Mouse (Mus musculus) adrenal gland, postnatal 4 days (tissue): ENCODE measurements around the gene Galnt13. TPM values are rescaled to one million over a fixed set of nuclear protein-coding genes. Genes with fewer than 3 reads are reported as not detected.
A peak's percentile ranks its signal among the peaks of the same experiment; 100 is the strongest.
"Not testable (repeated sequence)": the region's sequence is repeated elsewhere in the genome, so short reads cannot be mapped to it uniquely, and the experiment has no call there.

Source experiments
- DNase-seq, 2 experiments: peaks; one replicate each; pipeline ENCODE4 v3.0.0; 2021 to 2022; ENCODE audit warnings: low spot score in 2 of 2, mixed read lengths in 2 of 2
- long read RNA-seq, 2 experiments: library from polyadenylated mRNA; stranded (forward); transcript quantifications; one replicate each; pipeline ENCODE4 v2.0.0; 2021
- total RNA-seq, 2 experiments: library from RNA; stranded (reverse); gene quantifications; 2 replicates each; pipeline ENCODE4 v1.2.3; 2021

Gene Galnt13
- 1 to 10 TPM in 1 of 2 experiments, under 1 TPM in 1; 0.93 to 1.1 TPM for total RNA-seq
- long read RNA-seq, experiment 1: 0 reads
- long read RNA-seq, experiment 2: 0 reads

DNA sequence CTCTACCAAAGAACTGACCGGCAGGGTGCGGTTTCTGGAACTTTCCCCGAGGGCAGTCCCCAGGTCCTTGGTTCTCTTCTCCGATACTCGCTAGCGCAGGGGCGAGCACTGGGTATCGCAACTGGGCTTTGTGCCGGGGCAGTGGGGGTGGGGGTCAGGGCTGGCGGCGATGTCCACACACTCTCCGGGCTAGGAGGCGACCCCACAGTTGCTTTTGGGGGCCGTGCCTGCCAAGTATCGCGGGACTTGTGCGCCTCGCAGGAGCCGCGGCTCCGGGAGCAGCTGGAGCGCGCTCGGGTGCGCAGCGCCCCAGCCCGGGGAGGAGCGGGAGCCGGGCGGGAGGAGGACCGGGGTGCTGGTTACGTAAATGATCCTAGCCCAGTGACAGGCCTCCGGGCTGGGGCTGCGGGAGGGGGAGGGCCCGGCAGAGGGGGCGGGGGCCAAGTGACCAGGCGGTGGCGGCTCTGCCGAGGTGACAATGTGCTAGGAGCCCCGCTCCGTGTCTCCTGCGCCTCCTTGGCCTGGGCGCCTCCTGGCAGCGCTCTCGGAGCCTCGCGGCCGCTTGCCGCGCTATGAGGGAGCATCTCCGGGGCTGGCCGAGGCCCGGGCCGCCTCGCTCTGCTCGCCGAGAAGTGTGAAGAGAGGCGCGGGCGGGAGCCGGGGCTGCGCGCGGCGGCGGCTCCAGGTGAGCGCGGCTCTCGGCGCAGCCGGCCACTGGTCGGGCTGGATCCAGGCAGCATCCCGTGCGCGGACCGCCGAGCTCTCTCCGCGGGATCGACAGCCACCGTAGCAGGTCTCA, at the start of gene Galnt13:
Galnt13 (plus strand) TSS at position 381 of the 799 bp plus-strand sequence.
- DNase-seq: peak in 1 of 2 experiments; percentile 4

DNA sequence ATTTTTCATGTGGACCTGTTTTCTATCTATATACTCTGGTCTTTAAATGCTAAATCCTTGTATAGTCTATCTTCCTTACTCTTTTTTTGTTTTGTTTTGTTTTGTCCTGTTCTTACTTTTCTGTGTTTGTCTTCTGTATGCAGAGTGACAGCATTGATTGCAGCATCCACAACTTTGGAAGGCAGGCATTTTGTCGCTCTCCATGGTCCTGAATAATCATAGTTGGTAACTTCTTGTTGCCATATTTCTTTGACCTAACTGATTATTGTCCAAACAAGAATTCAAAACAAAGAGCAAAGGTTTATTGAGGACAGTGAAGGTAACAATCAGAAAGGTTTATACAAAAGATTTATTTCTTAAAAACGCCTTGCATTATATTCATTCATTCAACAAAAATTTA, 5.1 kb upstream of the Galnt13 start:
- no peak for DNase-seq

DNA sequence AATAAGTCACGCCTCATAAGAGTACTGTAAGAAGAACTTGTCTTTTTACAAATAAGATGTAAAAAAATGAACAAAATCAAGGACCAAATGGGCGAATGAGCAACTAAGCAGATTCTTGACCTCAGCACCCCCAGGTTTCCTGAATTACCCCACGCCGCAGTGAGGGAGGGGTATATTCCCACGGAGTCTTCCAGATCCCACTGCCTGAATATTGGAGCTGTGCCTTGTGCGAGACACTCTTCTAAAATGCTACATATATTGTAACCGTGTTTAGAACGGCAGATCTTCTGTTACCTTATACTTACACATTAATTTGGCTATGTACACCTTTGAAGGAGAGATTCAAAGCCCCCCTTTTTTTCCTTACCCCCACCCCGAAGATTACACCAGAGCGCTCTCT, 737 bp upstream of the Galnt13 start:
- DNase-seq: no peak

DNA sequence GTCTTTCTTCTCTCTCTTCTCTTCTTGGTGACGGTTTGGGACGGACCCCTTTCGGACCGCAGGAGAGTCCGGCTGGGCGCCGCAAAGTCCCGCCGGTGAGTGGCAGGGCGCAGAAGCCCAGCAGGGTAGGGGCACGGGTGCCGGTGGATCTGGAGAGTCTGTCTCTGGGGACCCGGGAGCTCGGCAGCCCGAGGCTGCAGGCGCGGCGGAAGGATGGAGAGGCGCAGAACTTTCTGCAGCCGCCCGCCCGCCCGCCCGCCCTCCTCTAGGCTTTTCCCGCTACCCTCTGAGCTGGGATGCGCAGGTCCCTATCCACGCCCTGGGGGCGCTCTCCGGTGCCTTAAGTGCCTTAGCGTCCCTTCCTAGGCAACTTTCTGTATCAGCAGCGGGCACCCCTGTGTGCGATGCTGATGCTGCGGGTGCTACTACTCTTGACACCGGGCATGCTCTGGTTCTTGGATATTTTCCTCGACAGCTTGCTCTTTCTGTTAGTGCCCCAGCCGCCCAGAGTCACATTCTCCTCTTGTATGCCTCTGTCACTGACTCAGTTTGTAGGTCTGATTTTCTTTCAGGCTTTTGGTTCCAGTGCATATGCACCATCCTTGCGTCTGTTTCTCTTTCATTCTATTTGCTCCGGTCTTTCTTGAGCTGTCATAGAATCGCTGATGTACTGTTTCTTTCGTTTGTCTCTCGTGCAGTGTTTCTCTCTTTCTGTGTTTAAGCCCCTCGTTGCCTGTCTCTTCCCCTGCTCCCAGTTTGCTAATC, 801 bp downstream of the Galnt13 start:
- no peak for DNase-seq

DNA sequence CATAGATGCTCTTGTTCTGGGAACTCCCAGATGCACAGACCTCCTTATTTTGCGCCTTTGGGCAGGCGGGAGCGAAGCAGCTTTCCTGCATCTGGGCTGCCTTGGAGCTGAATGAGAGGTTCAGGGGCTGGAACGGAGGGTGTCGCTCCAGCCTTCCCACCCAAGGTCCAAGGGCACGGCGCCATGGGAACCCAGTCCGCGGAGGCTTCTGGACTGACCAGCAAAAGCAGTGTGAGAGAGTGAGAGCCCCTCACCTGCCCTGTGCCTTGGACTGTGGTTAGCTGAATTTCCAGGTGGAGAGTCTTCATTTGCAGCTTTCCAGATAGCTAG, 1.3 kb downstream of the Galnt13 start:
- no peak for DNase-seq

DNA sequence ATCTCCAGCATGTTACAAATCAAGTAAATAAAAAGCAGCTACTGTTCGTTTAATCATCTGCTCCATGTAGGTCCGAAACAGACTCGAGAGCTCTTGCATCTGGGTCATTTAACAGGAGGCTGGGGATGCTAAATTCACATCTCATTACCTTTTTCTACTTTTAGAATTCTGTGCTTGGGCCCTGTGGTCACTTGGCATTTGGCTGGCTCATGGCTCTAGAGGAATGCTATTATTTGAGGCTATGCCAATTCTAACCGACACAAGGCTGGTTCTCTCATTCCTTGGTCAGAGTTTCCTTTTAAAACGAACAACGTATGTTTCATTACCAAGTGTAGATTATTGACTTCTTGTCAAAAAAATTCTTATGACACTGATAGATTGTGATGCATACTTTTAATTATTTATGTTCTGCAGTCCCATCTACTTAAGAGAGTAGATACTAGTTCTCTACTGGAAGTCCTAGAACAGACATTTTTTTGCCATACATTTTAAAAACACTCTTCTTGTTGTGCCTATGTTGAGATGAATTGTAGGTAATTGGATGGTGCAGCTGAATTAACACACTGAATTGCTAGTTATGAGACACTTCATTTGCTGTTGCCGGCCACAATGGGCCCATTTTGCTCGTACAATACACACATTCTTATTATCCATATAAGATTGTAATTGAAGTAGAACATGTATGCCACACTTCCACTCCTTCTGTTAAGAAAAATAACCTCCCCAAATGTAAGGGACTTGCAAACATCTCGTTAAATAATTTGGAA, 6.8 kb downstream of the Galnt13 start:
- DNase-seq: no peak

DNA sequence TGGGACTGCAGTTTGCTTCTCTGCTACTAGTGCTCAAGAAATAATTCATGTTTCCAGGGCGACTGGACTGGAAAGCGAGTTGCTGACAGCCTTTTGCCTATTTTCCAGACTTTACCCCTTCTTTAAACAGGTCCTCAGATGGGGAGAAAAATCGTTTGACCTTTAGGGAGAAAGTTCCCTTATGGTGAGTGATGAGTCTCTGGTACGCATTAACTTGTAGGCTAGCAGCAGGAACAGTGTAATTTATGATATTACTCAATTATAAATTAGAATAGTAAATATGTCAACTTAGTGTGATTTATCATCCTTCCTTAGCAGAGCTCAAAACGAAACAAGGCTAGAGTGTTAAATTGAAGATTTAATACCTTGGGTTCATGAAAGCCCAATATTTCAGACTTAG, 47.3 kb downstream of the Galnt13 start:
- DNase-seq: no peak

DNA sequence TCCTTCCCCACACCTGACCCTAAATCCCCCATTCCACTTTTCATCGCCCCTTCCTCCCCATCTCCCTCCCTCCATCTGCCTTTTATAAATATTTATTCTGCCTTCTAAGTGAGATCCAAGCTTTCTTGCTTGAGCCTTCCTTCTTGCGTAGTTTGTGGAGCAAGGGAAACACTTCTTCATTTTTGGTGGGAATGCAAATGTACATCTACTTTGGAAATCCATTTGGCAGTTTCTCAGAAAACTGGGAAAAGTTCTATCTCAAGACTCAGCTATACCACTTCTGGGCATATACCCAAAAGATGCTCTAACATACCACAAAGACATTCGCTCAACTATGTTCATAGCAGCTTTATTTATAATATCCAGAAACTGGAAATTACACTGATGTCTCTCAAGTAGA, 86.9 kb downstream of the Galnt13 start:
- DNase-seq: no peak

DNA sequence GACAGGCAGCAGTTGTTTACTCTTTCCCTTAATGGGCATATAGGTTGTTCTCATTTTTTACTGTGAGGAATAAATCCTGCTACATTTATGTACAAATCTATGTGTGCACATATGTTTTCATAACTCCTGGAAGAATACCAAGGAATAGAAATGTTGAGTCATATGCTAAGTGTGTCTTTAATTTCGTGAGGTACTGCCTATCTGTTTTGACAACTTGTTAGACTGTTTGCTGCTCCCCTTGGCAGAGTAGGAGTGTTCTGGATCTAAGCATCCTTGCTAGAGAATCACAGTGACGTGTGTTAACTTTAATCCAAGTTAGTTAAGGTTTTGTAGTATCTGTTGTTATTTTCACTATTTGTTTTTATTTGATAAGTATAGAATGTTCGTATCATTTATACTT, 91.0 kb downstream of the Galnt13 start:
- DNase-seq: no peak

DNA sequence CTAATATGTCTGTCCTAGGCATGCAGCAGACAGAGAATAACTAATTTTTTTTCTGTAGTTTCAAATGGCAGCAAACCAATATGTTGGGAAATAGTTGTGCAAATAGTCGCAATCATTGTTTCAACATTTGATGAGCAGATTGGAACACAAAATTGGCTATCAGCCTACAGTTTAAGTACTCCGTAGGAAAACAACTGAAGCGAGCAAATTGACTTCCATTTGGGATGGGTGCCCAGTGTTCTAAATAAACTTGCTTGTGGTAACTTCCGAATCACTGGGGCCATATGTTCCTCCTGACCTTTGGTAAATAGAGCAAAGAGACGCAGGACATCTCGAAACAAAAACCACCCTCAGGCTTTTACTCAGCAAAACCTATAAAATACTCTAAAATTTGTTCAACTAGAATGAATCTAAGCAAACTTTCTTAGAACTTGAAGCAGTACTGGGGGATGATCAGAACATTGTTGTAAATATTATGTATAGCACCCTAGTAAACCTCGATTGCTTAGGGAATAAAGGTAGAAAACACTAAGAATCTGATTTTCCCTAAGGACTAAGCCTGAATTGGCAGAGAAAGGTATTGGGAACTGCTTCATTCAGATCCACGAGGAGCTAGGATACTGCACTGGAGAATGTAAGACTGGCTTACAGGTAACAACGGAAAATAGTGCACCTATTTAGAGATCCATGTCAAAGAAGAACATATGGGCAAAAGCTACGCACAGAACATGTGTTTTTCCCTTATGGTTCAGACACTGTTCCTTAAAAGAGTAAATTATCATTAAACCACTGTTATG, 122.4 kb downstream of the Galnt13 start:
- DNase-seq: no peak

DNA sequence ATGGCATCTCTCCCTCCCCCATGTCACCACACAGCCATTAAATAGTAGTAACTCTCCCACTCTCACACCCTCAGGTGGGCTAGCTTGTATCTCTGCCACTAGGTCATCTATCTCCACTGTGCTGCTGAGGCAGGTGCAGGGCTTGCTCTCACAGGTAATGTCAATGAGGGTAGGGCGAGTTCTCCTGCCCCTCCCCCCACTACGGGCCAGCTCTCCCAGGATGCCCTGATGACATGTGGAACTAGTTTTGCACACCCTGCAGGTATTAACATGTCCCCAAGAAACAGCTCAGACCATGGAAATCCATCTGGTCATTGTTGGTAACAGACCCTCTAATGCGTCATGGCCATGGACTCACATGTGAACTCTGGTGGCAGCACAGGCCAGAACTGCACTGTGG, 129.0 kb downstream of the Galnt13 start:
- no peak for DNase-seq

DNA sequence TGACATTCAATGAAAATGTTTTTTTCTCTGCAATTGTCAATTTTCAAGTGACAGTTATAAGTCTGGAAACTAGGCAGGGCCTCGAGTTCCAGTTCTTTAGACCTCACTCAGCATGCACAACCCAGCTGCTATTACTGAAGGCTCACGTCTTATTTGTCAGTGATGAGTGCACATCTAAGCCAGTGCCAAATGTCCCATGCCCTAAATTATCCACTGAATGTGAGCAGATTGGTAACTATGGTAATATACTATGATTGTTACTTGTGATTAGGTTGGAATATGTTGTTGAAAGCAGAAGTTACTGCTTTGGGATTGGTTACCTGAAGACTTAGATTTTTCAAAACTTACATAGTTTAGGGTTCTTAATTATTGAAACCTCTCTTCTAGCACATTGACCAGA, 131.1 kb downstream of the Galnt13 start:
- DNase-seq: no peak

DNA sequence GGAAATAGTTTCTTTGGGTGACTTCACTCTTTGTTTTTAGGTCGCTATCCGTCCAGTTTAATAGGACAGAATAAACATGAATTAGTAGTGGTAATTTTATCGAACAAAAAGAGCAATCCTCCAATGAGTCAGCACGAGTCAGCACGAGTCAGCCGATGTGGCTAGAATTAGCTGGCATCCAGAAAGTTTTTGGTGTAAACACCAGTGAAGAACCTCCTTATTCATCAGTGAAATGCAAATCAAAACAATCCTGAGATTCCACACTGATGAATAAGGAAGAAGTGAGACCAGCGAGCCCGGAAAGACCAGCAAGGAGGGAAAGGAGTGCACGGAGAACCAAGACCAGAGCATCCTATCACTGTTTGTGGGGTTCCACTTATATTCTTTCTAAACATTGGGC, 131.5 kb downstream of the Galnt13 start:
- no peak for DNase-seq

DNA sequence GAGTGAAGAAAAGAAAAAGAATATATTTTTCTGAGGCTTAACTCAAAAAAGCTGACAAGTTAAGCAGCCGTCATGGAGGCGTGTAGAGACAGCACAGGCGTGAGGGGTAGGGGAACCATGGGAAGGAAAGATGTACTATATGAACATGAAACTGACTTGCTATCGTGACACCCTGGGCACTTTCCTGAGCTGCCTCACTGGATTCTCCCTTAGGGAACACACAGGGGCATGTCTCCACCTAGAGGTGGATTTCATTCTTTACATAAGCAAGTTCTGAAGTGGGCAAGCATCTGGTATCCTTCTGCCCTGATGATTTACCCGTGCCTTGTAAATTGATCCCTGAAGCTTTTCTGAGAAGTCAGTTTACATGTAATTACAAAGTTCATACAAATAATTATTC, 277.7 kb downstream of the Galnt13 start:
- not testable (repeated sequence) for DNase-seq

DNA sequence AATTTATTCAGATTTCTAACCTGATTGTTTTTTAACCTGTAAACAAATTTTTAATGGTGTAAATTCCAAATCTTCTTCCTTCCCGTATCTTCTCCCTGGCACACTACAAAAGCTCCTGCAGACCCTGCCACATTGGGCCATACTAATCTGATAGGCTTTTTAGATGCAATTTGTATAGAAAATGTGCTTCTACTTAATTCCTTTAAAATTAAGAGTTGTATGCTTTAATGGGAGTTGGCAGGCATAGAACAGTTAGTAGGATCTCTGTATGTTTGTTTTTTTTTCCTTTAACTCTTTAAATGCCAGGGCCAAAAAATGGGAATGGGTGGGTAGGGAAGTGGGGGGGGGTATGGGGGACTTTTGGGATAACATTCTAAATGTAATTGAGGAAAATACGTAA, 315.1 kb downstream of the Galnt13 start:
- DNase-seq: no peak

DNA sequence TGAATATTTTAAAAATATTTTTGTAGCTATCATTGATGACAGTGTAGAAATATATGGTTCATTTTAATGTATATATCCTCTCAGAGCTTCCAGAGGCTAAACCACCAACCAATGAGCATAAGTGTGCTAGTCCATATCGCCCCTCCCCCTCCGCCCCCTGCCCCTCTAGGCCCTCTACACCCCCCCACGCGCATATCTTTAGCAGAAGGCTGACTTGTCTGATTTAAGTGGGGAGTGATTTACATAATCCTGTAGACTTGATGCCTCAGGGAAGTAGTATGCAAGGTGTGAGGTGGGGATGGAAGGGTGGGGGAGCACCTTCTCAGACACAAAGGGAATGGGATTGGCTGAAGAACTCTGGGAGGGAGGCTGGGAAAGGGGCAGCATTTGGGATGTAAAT, 323.7 kb downstream of the Galnt13 start:
- DNase-seq: no peak

DNA sequence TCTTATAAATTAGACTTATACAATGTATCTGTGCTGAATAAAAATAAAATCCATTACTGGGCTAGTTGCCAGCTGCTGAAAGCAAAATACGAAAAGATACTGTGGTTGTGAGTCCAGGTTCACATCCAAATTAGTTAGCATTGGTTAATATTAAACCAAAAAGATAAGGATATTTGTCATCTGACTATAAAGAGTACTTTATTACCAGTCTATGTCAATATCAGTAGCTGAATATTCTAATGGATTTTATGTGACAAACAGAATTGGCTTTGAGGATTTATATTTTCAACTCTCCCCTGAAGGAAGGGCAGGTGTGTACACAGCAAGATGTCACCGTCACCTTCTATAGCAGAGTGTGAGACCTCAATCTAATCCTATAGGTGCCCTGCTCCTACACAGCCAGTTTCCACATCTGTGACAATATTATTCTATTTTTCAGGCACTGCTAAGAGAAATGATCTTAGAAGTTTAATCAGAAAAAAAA, 342.7 kb downstream of the Galnt13 start:
- no peak for DNase-seq

DNA sequence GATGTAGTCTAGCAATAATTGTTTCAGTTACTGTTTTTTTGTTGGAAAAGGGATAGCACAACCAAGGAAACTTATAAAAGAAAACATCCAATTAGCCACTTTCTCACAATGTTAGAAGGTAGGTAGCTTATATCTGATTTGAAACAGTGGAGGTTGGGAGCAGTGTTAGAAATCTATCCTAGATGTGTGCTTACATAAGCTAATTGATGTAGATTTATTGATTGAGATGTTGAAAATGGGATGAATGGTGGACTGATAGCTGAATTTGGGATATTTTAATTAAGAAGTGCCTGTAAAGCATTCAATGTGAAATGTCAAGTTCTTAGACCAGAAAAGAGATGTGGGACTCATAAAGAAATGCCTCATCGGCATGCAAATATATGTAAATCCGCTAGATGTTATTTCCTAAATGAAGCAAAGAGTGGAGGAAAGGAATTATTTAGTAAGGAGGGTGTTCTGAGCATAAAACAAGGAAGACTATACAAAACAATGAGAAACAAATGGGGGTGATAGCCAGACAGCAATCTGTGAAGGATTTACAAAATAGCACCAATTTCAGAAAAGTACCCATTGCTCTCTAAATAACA, 377.6 kb downstream of the Galnt13 start:
- no peak for DNase-seq

DNA sequence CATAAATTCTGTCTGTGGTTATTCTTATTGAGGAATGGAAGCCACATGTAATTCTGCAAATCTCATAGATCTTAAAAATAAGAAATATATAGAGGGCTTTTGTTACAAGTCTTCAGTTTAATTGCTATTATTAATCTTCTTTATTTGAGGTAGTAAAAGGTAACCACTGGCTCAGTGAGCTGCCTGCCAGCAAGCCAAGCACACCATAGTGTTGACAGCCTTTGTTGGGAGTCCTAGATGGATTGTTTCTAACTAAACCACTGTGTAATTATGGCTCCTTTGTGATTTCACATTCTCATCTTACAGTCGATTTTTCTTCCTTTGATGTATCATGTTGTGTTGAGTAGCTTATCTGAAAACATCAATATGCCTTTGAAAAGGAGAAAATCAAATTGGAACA, 405.1 kb downstream of the Galnt13 start:
- DNase-seq: no peak

DNA sequence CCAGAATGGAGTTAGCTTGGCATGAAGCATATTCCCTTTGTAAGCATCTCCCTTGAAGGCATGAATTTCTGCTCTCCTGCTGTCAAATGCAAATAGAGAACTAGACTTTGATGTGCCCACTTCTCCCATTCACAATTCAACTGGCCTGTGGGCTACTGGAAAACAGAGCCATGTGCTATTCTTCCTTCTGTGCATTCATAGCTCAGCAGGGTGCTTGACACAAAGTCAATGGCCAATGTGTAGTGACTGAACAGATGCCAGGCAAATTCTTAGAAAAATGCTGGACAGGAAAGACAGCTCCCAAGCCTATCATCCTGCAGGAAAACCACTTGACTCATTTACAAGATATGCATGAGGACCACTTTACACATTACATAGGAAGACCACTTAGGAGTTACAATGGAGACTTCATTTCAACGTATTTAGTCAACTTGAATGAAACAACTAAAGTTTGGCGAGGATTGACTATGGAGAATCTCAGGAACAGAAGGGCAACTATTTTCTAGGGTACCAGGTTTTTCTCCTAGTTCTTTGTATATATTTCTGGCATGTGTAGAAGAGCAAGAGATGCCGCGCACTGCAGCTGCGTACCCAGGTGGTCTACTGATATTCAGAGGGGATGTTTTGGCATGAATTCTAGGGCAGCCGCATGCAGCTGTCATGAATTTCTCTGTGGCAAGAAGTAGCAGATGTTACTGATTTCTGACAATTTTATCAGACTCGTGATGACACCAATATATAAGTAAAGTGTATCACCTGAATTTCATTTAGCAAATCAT, 470.4 kb downstream of the Galnt13 start:
- no peak for DNase-seq
